Mouse (Mus musculus) hindbrain, embryonic 14.5 days (tissue): ENCODE results near the gene Pole. TPM values are rescaled to one million over a fixed set of nuclear protein-coding genes. Genes with fewer than 3 reads are reported as not detected.
A peak's percentile ranks its signal among the peaks of the same experiment; 100 is the strongest.

Experiments
- ATAC-seq: fragments of 200-750 bp; cut with Nextera tagmentation; 2 replicates; pipeline ENCODE4 v1.8.0; 2017; ENCODE audit warnings: moderate number of reproducible peaks, mild to moderate bottlenecking, moderate TSS enrichment, moderate library complexity; ENCODE audit not compliant: low FRiP score
- DNase-seq: peaks from one replicate; pipeline ENCODE4 v3.0.0-alpha.2; 2015; ENCODE audit warnings: low spot score
- H3K27ac ChIP-seq: fragments of 300-500 bp; sonication (generic); 2 replicates; pipeline ENCODE4 v1.5.1; 2014; ENCODE audit warnings: mild to moderate bottlenecking, moderate library complexity
- H3K27me3 ChIP-seq: fragments of 300-500 bp; sonication (generic); 2 replicates; pipeline ENCODE4 v1.6.1; 2014; ENCODE audit warnings: mild to moderate bottlenecking, low read length, mixed read lengths; ENCODE audit not compliant: control insufficient read depth, insufficient read depth
- H3K36me3 ChIP-seq: fragments of 300-500 bp; sonication (generic); replicated peaks from 2 replicates; pipeline ENCODE4 v1.6.1; 2014; ENCODE audit not compliant: control insufficient read depth, insufficient read depth
- H3K4me1 ChIP-seq: fragments of 300-500 bp; sonication (generic); replicated peaks from 2 replicates; pipeline ENCODE4 v1.6.1; 2014; ENCODE audit warnings: antibody characterized with exemption, low read length, mixed read lengths; ENCODE audit not compliant: control insufficient read depth, insufficient read depth
- H3K4me2 ChIP-seq: fragments of 300-500 bp; sonication (generic); replicated peaks from 2 replicates; pipeline ENCODE4 v1.6.1; 2014; ENCODE audit warnings: mild to moderate bottlenecking, moderate library complexity
- H3K4me3 ChIP-seq: fragments of 300-500 bp; sonication (generic); replicated peaks from 2 replicates; pipeline ENCODE4 v1.5.1; 2014; ENCODE audit warnings: mild to moderate bottlenecking, low read length
- H3K9ac ChIP-seq: fragments of 300-500 bp; sonication (generic); 2 replicates; pipeline ENCODE4 v1.6.1; 2014
- H3K9me3 ChIP-seq: fragments of 300-500 bp; sonication (generic); 2 replicates; pipeline ENCODE4 v1.6.1; 2016; ENCODE audit warnings: low read length; ENCODE audit not compliant: control insufficient read depth
- WGBS: fragments of 180-500 bp; shearing (Covaris S2); extraction: QIAGEN DNeasy Blood & Tissue Kit; methylation state at CpG from one replicate; pipeline ENCODE4 v1.1.7; 2014; 5-methylcytosine and 5-hydroxymethylcytosine counted together
- polyA plus RNA-seq: library from polyadenylated mRNA; unstranded; fragments of >200 nt; fragmentation: Nextera tagmentation; extraction: Ambion mirVana; gene quantifications from 2 replicates; pipeline ENCODE4 v1.2.1, GENCODE M21; 2014

Gene Pole
- polyA plus RNA-seq, 1 experiment from 2014 or later: 8.2 TPM

DNA sequence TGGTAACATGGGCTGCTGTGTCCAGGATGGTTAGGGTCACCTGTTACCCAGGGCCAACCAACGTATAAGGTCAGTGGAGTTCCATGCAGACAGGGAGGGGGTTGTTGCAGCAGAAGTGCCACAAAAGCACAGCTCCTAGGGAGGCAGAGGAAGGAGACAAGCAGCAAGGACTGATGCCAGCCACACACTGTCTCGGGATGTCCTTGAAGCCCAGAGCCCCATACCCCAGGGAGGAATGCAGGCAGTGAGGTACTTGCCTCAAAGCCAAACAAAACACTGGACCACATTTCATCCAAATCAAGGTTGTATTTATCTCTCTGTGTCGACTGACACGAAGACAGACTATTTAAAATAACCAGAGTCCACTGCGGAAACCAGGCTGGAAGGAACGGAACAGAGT is 75.4 kb downstream of the Pole start:
- DNase-seq (no peak), ATAC-seq (no peak)
- Histone ChIP-seq H3K4me3 (no peak overlapping the region), H3K27ac (no peak overlapping the region), H3K9me3 (no peaks in the 10 kb centered on the region), H3K4me1 (peaks cover 14% of the 10 kb centered on the region), H3K9ac (no peak overlapping the region), H3K36me3 (no peaks in the 10 kb centered on the region; the same call in 1 of the 2 replicates), H3K4me2 (no peak overlapping the region), H3K27me3 (no peaks in the 10 kb centered on the region)
- 88% methylated on average over 6 of the region's 6 CpGs for whole genome bisulfite sequencing

DNA sequence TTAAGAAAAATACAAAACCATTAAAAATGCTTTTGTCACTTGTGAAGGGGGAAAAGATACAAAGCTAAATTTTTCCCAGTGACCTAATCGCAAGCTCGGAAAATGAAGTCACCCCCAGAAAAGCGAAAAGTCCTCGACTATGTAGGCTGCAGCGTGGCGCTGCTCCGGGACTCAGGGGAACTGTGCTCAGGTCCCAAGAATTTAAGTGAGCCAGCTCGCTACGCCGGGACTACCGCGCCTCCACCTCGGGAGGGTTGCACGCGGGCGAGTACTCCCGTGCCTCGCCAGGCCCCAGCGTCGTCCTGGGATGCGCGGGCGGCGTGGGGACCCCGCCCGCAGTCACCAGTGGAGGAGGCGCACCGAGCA is 76.7 kb downstream of the Pole start:
- peaks cover 13% of the 10 kb centered on the region for H3K4me1 ChIP-seq
- H3K27ac ChIP-seq: no peak overlapping the region
- peak; percentile 47 for ATAC-seq
- peak overlapping the region; percentile 72 for H3K4me2 ChIP-seq
- H3K4me3 ChIP-seq: peak overlapping the region; percentile 34
- 3% methylated on average over 28 of the region's 28 CpGs for WGBS
- H3K27me3 ChIP-seq: no peaks in the 10 kb centered on the region
- DNase-seq: no peak
- H3K9me3 ChIP-seq: no peaks in the 10 kb centered on the region
- peak overlapping the region; percentile 52 for H3K9ac ChIP-seq
- H3K36me3 ChIP-seq: peaks cover 11% of the 10 kb centered on the region

- Histone ChIP-seq H3K27me3 (no peaks in the 10 kb centered on the region), H3K9me3 (no peaks in the 10 kb centered on the region), H3K27ac (no peak overlapping the region), H3K36me3 (peaks cover 14% of the 10 kb centered on the region), H3K9ac (peak overlapping the region; percentile 52), H3K4me1 (peaks cover 10% of the 10 kb centered on the region), H3K4me3 (peak overlapping the region; percentile 34), H3K4me2 (peak overlapping the region; percentile 72)
- ATAC-seq: peak; percentile 78
- WGBS: 2% methylated on average over 67 of the region's 72 CpGs
- peak; percentile 74 for DNase-seq
These were observed 77.2 kb downstream of the Pole start for GRCm38 (mm10) chr5:110363179-110363821.

DNA sequence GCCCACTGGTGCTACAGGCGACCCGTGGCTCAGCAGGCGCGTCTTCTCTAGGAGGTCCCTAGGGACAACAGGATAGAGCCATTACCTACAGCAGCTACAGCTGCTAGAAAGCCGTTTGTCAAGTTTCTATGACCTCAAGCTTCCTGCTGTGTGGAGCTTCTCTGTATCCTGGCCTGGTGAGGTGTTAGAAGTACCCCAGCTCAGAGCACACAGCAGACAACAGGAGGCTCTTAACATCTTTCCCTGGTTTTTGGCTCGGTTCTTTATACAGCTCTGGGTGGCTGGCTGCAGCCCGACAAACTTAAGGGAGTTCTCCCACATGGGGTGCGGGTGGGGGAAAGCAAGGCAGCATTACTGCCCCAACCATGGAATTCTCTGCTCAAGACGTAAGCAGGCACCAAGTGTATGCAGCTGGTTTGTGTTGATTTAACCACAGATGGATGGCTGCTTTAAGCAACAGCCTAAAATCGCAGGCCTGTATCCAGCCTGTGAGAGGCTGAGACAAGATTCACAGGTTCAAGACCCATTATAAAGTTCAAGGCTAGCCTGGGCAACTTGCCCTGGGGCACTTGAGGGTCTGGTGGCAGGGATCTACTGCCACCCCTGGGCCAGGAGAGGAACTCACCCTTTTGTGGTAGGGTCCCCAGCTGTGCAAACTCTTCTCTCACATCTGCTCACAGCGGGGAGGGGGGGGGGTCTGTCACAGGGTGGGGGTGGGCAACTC is 77.9 kb downstream of the Pole start:
- peak overlapping the region; percentile 34 for H3K4me3 ChIP-seq
- no peaks in the 10 kb centered on the region for H3K9me3 ChIP-seq
- WGBS: 29% methylated on average over 11 of the region's 11 CpGs
- H3K9ac ChIP-seq: peak overlapping the region; percentile 52
- ATAC-seq (no peak; the same call in 1 of the 2 replicates), DNase-seq (no peak)
- H3K36me3 ChIP-seq: peaks cover 21% of the 10 kb centered on the region
- peak overlapping the region; percentile 72 for H3K4me2 ChIP-seq
- H3K27me3 ChIP-seq: no peaks in the 10 kb centered on the region
- no peak overlapping the region for H3K27ac ChIP-seq
- peaks cover 10% of the 10 kb centered on the region for H3K4me1 ChIP-seq

- no peak overlapping the region for H3K4me3 ChIP-seq
- 55% methylated on average over 8 of the region's 8 CpGs for WGBS
- 0 out of 2 replicates have a peak, but pooled peaks have one; percentile 27 for ATAC-seq
- no peak overlapping the region for H3K4me2 ChIP-seq
- H3K27ac ChIP-seq: no peak overlapping the region
- H3K4me1 ChIP-seq: no peaks in the 10 kb centered on the region; the same call in 1 of the 2 replicates
- DNase-seq: peak; percentile 78
- no peaks in the 10 kb centered on the region for H3K27me3 ChIP-seq
- H3K9ac ChIP-seq: no peak overlapping the region
- no peaks in the 10 kb centered on the region for H3K9me3 ChIP-seq
- H3K36me3 ChIP-seq: peaks cover 66% of the 10 kb centered on the region
These were observed 90.8 kb downstream of the Pole start for GRCm38 (mm10) chr5:110376802-110377433.

DNA sequence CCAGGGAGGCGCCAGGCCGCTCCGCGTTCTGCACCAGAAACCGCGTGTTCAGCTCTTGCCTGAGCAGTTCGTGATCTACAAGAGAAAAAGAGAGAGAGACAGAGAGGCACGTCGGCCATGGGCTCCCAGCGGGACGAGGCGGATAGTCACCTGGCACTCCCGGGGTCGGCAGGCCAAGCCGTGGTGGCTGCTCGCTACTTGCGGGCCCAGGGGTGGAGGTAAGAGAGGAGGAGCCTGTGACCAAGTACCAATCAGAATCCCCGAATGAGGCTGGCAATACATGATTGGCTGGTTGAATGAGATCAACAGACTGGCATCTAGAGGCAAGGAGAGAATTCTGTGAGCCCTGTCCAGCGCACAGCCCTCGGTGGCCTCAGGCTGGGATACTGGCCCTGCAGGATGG is 92.1 kb downstream of the Pole start:
- 33% methylated on average over 20 of the region's 20 CpGs for WGBS
- Histone ChIP-seq H3K27ac (no peak overlapping the region), H3K4me1 (no peaks in the 10 kb centered on the region; the same call in 1 of the 2 replicates), H3K36me3 (peaks cover 66% of the 10 kb centered on the region), H3K4me3 (no peak overlapping the region), H3K27me3 (no peaks in the 10 kb centered on the region), H3K4me2 (no peak overlapping the region), H3K9ac (no peak overlapping the region), H3K9me3 (no peaks in the 10 kb centered on the region)
- ATAC-seq (peak; percentile 9; the same call in 1 of the 2 replicates), DNase-seq (no peak)

- no peaks in the 10 kb centered on the region; the same call in 1 of the 2 replicates for H3K4me1 ChIP-seq
- no peak overlapping the region for H3K4me3 ChIP-seq
- peaks cover 58% of the 10 kb centered on the region for H3K36me3 ChIP-seq
- ATAC-seq: no peak; the same call in 1 of the 2 replicates
- no peak overlapping the region for H3K4me2 ChIP-seq
- no peak overlapping the region for H3K9ac ChIP-seq
- no peaks in the 10 kb centered on the region for H3K9me3 ChIP-seq
- H3K27ac ChIP-seq: no peak overlapping the region
- 92% methylated on average over 14 of the region's 15 CpGs for WGBS
- no peaks in the 10 kb centered on the region for H3K27me3 ChIP-seq
- DNase-seq: no peak
These were observed 93.0 kb downstream of the Pole start for GRCm38 (mm10) chr5:110379086-110379485.

- no peaks in the 10 kb centered on the region for H3K9me3 ChIP-seq
- H3K4me1 ChIP-seq: peaks cover 6% of the 10 kb centered on the region
- peaks cover 51% of the 10 kb centered on the region for H3K36me3 ChIP-seq
- 94% methylated on average over 4 of the region's 4 CpGs for WGBS
- no peak overlapping the region for H3K27ac ChIP-seq
- H3K9ac ChIP-seq: no peak overlapping the region
- H3K4me2 ChIP-seq: no peak overlapping the region
- no peak overlapping the region for H3K4me3 ChIP-seq
- H3K27me3 ChIP-seq: no peaks in the 10 kb centered on the region
- no peak for ATAC-seq
- no peak for DNase-seq
These were observed 93.7 kb downstream of the Pole start for GRCm38 (mm10) chr5:110379823-110380222.

DNA sequence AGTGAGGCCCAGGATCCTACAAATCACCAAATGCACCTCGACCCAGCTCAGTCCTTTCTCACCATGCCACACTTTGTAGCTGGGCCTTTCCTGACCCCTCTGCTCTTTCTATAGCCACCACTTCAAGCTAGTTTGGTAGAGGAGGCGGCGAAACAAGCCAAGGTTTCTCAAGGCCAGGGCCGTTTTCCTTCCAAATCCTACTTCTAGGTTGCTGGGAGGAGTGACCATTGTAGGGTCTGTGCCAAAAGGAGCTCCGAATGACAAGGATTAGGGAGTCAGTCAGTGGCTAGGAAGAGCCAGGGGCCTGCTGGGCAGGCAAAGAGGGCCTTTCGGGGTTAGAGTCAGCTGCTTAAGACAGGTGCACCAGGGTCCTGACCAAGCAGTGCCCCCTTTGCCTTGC is 98.4 kb downstream of the Pole start:
- WGBS: 77% methylated on average over 6 of the region's 6 CpGs
- Histone ChIP-seq H3K36me3 (peaks cover 6% of the 10 kb centered on the region; the same call in 1 of the 2 replicates), H3K27ac (no peak overlapping the region), H3K9me3 (no peaks in the 10 kb centered on the region), H3K4me1 (peaks cover 26% of the 10 kb centered on the region), H3K9ac (no peak overlapping the region), H3K4me3 (no peak overlapping the region), H3K27me3 (no peaks in the 10 kb centered on the region), H3K4me2 (peak overlapping the region; percentile 65)
- no peak for DNase-seq
- no peak for ATAC-seq
